Mouse (Mus musculus): ENCODE measurements around the gene Srrd. TPM values are rescaled to one million over a fixed set of nuclear protein-coding genes. Genes with fewer than 3 reads are reported as not detected.

The Srrd gene
- polyA plus RNA-seq, 1 experiment from 2014 or later = 30.3 TPM

GRCm38 (mm10) chr5:112346211-112346965 lies 3.5 kb upstream of the Srrd start:
- DNase-seq (ENCODE audit: low spot score) = peak; percentile 7
- Histone ChIP-seq H3K9me3 (ENCODE audit: control insufficient read depth, low read length) (no peaks in the 10 kb centered on the region), H3K9ac (ENCODE audit: low read depth, low read length) (no peak overlapping the region), H3K4me2 (ENCODE audit: low read depth, low read length) (no peak overlapping the region), H3K27ac (replicated peaks; ENCODE audit: low read depth, low read length) (no peak overlapping the region), H3K4me1 (ENCODE audit: control insufficient read depth, insufficient read depth, low read length) (0 out of 2 replicates have a peak, but pooled peaks cover 6% of the 10 kb centered on the region), H3K36me3 (ENCODE audit: control insufficient read depth, insufficient read depth, low read length) (peaks cover 44% of the 10 kb centered on the region), H3K4me3 (ENCODE audit: low read depth, low read length) (no peak overlapping the region), H3K27me3 (replicated peaks; ENCODE audit: control insufficient read depth, insufficient read depth, low read length) (no peaks in the 10 kb centered on the region)
- no peak; the same call in 1 of the 2 replicates for ATAC-seq (ENCODE audit: low read depth)
- 82% methylated on average over 15 of the region's 16 CpGs for WGBS

GRCm38 (mm10) chr5:112344092-112344960 lies 1.5 kb upstream of the Srrd start:
- H3K27me3 ChIP-seq (replicated peaks; ENCODE audit: control insufficient read depth, insufficient read depth, low read length) = no peaks in the 10 kb centered on the region
- H3K9ac ChIP-seq (ENCODE audit: low read depth, low read length) = no peak overlapping the region
- H3K9me3 ChIP-seq (ENCODE audit: control insufficient read depth, low read length) = no peaks in the 10 kb centered on the region
- H3K4me1 ChIP-seq (ENCODE audit: control insufficient read depth, insufficient read depth, low read length) = 0 out of 2 replicates have a peak, but pooled peaks cover 6% of the 10 kb centered on the region
- ATAC-seq (ENCODE audit: low read depth) (no peak), DNase-seq (ENCODE audit: low spot score) (no peak)
- H3K36me3 ChIP-seq (ENCODE audit: control insufficient read depth, insufficient read depth, low read length) = peaks cover 31% of the 10 kb centered on the region
- no peak overlapping the region for H3K4me3 ChIP-seq (ENCODE audit: low read depth, low read length)
- 74% methylated on average over 6 of the region's 6 CpGs for WGBS
- H3K27ac ChIP-seq (replicated peaks; ENCODE audit: low read depth, low read length) = no peak overlapping the region
- H3K4me2 ChIP-seq (ENCODE audit: low read depth, low read length) = 0 out of 2 replicates have a peak overlapping the region, but pooled peaks have one; percentile 73

- H3K9ac ChIP-seq (ENCODE audit: low read depth, low read length) = peak overlapping the region; percentile 91
- peak overlapping the region; percentile 56; the same call in 1 of the 2 replicates for H3K27ac ChIP-seq (replicated peaks; ENCODE audit: low read depth, low read length)
- 0 out of 2 replicates have a peak, but pooled peaks cover 6% of the 10 kb centered on the region for H3K4me1 ChIP-seq (ENCODE audit: control insufficient read depth, insufficient read depth, low read length)
- H3K9me3 ChIP-seq (ENCODE audit: control insufficient read depth, low read length) = no peaks in the 10 kb centered on the region
- H3K36me3 ChIP-seq (ENCODE audit: control insufficient read depth, insufficient read depth, low read length) = peaks cover 32% of the 10 kb centered on the region
- DNase-seq (ENCODE audit: low spot score) (peak; percentile 25), ATAC-seq (ENCODE audit: low read depth) (peak; percentile 62)
- under 1% methylated on average over 12 of the region's 24 CpGs for WGBS
- no peaks in the 10 kb centered on the region for H3K27me3 ChIP-seq (replicated peaks; ENCODE audit: control insufficient read depth, insufficient read depth, low read length)
- H3K4me2 ChIP-seq (ENCODE audit: low read depth, low read length) = peak overlapping the region; percentile 73
- peak overlapping the region; percentile 87 for H3K4me3 ChIP-seq (ENCODE audit: low read depth, low read length)
These were observed 360 bp upstream of the Srrd start for GRCm38 (mm10) chr5:112343205-112343595.

GRCm38 (mm10) chr5:112339215-112339614 lies 3.6 kb downstream of the Srrd start:
- Histone ChIP-seq H3K27me3 (replicated peaks; ENCODE audit: control insufficient read depth, insufficient read depth, low read length) (no peaks in the 10 kb centered on the region), H3K4me3 (ENCODE audit: low read depth, low read length) (no peak overlapping the region), H3K4me2 (ENCODE audit: low read depth, low read length) (no peak overlapping the region), H3K36me3 (ENCODE audit: control insufficient read depth, insufficient read depth, low read length) (peaks cover 52% of the 10 kb centered on the region), H3K9ac (ENCODE audit: low read depth, low read length) (no peak overlapping the region), H3K4me1 (ENCODE audit: control insufficient read depth, insufficient read depth, low read length) (0 out of 2 replicates have a peak, but pooled peaks cover 6% of the 10 kb centered on the region), H3K9me3 (ENCODE audit: control insufficient read depth, low read length) (no peaks in the 10 kb centered on the region), H3K27ac (replicated peaks; ENCODE audit: low read depth, low read length) (no peak overlapping the region)
- DNase-seq (ENCODE audit: low spot score) = peak; percentile 12
- 51% methylated on average over 7 of the region's 7 CpGs for WGBS
- ATAC-seq (ENCODE audit: low read depth) = no peak

- WGBS = 93% methylated on average over 22 of the region's 22 CpGs
- no peaks in the 10 kb centered on the region for H3K27me3 ChIP-seq (replicated peaks; ENCODE audit: control insufficient read depth, insufficient read depth, low read length)
- H3K4me1 ChIP-seq (ENCODE audit: control insufficient read depth, insufficient read depth, low read length) = 0 out of 2 replicates have a peak, but pooled peaks cover 3% of the 10 kb centered on the region
- H3K36me3 ChIP-seq (ENCODE audit: control insufficient read depth, insufficient read depth, low read length) = peaks cover 74% of the 10 kb centered on the region
- no peak overlapping the region for H3K27ac ChIP-seq (replicated peaks; ENCODE audit: low read depth, low read length)
- H3K9me3 ChIP-seq (ENCODE audit: control insufficient read depth, low read length) = no peaks in the 10 kb centered on the region
- H3K4me2 ChIP-seq (ENCODE audit: low read depth, low read length) = no peak overlapping the region
- DNase-seq (ENCODE audit: low spot score) (no peak), ATAC-seq (ENCODE audit: low read depth) (no peak)
- H3K9ac ChIP-seq (ENCODE audit: low read depth, low read length) = no peak overlapping the region
- no peak overlapping the region for H3K4me3 ChIP-seq (ENCODE audit: low read depth, low read length)
These were observed 5.8 kb downstream of the Srrd start for GRCm38 (mm10) chr5:112337004-112337403.

GRCm38 (mm10) chr5:112335473-112335872 lies 7.4 kb downstream of the Srrd start:
- Histone ChIP-seq H3K9ac (ENCODE audit: low read depth, low read length) (no peak overlapping the region), H3K27ac (replicated peaks; ENCODE audit: low read depth, low read length) (no peak overlapping the region), H3K36me3 (ENCODE audit: control insufficient read depth, insufficient read depth, low read length) (peaks cover 90% of the 10 kb centered on the region), H3K4me3 (ENCODE audit: low read depth, low read length) (no peak overlapping the region), H3K4me2 (ENCODE audit: low read depth, low read length) (no peak overlapping the region), H3K4me1 (ENCODE audit: control insufficient read depth, insufficient read depth, low read length) (no peaks in the 10 kb centered on the region), H3K27me3 (replicated peaks; ENCODE audit: control insufficient read depth, insufficient read depth, low read length) (no peaks in the 10 kb centered on the region), H3K9me3 (ENCODE audit: control insufficient read depth, low read length) (no peaks in the 10 kb centered on the region)
- WGBS = 19% methylated on average over 2 of the region's 2 CpGs
- 0 out of 2 replicates have a peak, but pooled peaks have one; percentile 31 for ATAC-seq (ENCODE audit: low read depth)
- peak; percentile 32 for DNase-seq (ENCODE audit: low spot score)

GRCm38 (mm10) chr5:112329805-112330564 lies 12.9 kb downstream of the Srrd start:
- H3K36me3 ChIP-seq (ENCODE audit: control insufficient read depth, insufficient read depth, low read length) = peaks cover 68% of the 10 kb centered on the region
- ATAC-seq (ENCODE audit: low read depth) = no peak

GRCm38 (mm10) chr5:112327854-112328253 lies 15.0 kb downstream of the Srrd start:
- ATAC-seq (ENCODE audit: low read depth) (no peak), DNase-seq (ENCODE audit: low spot score) (no peak)
- no peaks in the 10 kb centered on the region for H3K9me3 ChIP-seq (ENCODE audit: control insufficient read depth, low read length)
- H3K27ac ChIP-seq (replicated peaks; ENCODE audit: low read depth, low read length) = no peak overlapping the region
- no peaks in the 10 kb centered on the region for H3K27me3 ChIP-seq (replicated peaks; ENCODE audit: control insufficient read depth, insufficient read depth, low read length)
- peaks cover 13% of the 10 kb centered on the region for H3K4me1 ChIP-seq (ENCODE audit: control insufficient read depth, insufficient read depth, low read length)
- WGBS = 90% methylated on average over 15 of the region's 15 CpGs
- no peak overlapping the region for H3K4me3 ChIP-seq (ENCODE audit: low read depth, low read length)
- no peak overlapping the region for H3K9ac ChIP-seq (ENCODE audit: low read depth, low read length)
- no peak overlapping the region for H3K4me2 ChIP-seq (ENCODE audit: low read depth, low read length)
- peaks cover 47% of the 10 kb centered on the region for H3K36me3 ChIP-seq (ENCODE audit: control insufficient read depth, insufficient read depth, low read length)

More at GRCm38 (mm10) chr5:112329805-112330564, 12.9 kb downstream of the Srrd start:
- no peaks in the 10 kb centered on the region for H3K27me3 ChIP-seq (replicated peaks; ENCODE audit: control insufficient read depth, insufficient read depth, low read length)
- H3K4me3 ChIP-seq (ENCODE audit: low read depth, low read length) = no peak overlapping the region
- H3K9ac ChIP-seq (ENCODE audit: low read depth, low read length) = no peak overlapping the region
- no peaks in the 10 kb centered on the region for H3K9me3 ChIP-seq (ENCODE audit: control insufficient read depth, low read length)
- H3K4me2 ChIP-seq (ENCODE audit: low read depth, low read length) = no peak overlapping the region
- 89% methylated on average over 14 of the region's 14 CpGs for WGBS
- peaks cover 11% of the 10 kb centered on the region for H3K4me1 ChIP-seq (ENCODE audit: control insufficient read depth, insufficient read depth, low read length)
- H3K27ac ChIP-seq (replicated peaks; ENCODE audit: low read depth, low read length) = no peak overlapping the region
- DNase-seq (ENCODE audit: low spot score) = no peak
